Mouse (Mus musculus): ENCODE data around the gene Decr2. TPM values are rescaled to one million over a fixed set of nuclear protein-coding genes. Genes with fewer than 3 reads are reported as not detected.
"Not testable (repeated sequence)": the region's sequence is repeated elsewhere in the genome, so short reads cannot be mapped to it uniquely, and the experiment has no call there.

Gene Decr2
- total RNA-seq, 1 experiment = 12.6 TPM

DNA sequence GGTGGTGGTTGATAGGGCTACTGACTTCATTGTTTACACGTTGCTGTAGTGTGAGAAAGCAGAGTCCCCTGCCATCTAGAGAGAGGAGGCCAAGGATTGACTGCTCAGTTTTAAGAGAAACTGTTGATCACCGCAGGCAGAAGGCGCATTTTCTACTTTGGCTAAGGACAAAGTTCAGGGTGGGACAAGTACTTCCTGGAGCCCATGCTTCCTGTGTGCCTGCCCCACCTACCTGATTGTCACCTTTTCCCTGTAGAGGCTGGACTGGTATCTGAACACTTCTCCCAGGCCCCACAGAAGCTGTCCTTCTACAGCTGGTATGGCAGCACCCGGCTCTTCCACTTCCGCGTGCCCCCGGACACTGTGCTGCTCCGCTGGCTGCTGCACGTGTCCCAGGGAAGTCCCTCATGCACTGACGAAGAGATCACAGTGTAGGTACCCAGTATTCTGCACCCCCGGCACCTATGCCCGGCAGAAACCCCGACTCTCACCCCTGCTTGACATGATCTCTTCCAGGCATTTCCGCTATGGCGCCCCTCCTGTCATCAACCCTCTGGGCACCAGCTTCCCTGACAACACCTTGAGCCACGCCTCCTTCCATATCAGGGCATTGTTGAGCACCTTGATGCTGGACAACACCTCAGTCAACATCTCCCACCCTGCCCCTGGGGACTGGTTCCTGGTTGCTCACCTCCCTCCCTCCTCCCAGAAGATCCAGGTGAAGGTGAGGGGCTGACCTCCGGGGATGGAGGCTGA, 26.5 kb upstream of the Decr2 start:
- in situ Hi-C loops (cut with MboI; ENCODE audit: low sequenced_read_pairs in 2 of 2, unreplicated experiment in 2 of 2) = no loop called here
- Histone ChIP-seq H3K4me3 (ENCODE audit: insufficient read depth in 1 of 2, low read depth in 1 of 2, low read length in 2 of 2, poor library complexity in 1 of 2, severe bottlenecking in 1 of 2) (no peak overlapping the region), H3K9ac (ENCODE audit: insufficient read depth, low read depth, low read length, poor library complexity, severe bottlenecking) (peak overlapping the region; percentile 0; the same call in 1 of the 2 replicates), H3K36me3 (ENCODE audit: control insufficient read depth, insufficient read depth, low read length, poor library complexity, severe bottlenecking) (peaks cover 46% of the 10 kb centered on the region), H3K9me3 (ENCODE audit: control insufficient read depth, insufficient read depth, low read depth, low read length) (no peaks in the 10 kb centered on the region), H3K4me1 (ENCODE audit: control insufficient read depth in 2 of 2, insufficient read depth in 2 of 2, low read length in 2 of 2, poor library complexity in 1 of 2) (peaks cover 4 to 26% of the 10 kb centered on the region in 2 experiments), H3K27ac (ENCODE audit: insufficient read depth, low read depth, low read length, poor library complexity, severe bottlenecking) (no peak overlapping the region)
- no peak for DNase-seq (ENCODE audit: low read depth, low spot score)
- TF ChIP-seq ZNF384 (IDR thresholded peaks at IDR 0.05; ENCODE audit: low read depth, low read length) (no peak), MAFK (IDR thresholded peaks at IDR 0.05; ENCODE audit: insufficient read depth, low read depth, low read length) (no peak), ZC3H11A (IDR thresholded peaks at IDR 0.05; ENCODE audit: borderline replicate concordance, low read depth, low read length) (no peak), CHD2 (IDR thresholded peaks at IDR 0.05; ENCODE audit: low read depth, low read length) (no peak), HCFC1 (IDR thresholded peaks at IDR 0.05; ENCODE audit: borderline replicate concordance, insufficient read depth, low read length) (no peak)

DNA sequence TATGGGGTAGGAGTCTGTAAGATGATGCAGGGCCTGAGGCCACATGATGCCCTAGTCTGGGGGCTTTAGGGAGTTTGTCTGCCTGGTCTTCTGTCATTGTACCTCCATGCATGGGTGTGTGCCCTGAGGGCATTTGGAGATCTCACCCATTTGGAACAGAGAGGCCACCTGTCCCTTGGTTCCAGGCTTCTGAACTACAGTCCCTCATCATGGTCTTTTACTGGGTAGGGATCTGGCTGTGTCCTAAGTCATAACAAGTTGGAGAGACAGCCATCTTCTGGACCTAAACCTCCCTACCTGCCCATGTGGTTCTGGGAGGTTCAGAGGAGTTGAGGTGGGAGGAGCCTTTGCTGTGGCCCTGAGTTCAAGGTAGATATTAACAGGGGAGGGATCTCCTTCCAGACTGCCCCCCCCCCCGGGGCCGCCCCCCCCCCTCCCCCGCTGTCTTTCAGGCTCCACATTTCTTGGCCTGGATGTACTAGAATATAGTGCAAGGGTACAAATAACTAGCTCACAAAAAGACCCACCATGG, 25.9 kb upstream of the Decr2 start:
- Histone ChIP-seq H3K9me3 (ENCODE audit: control insufficient read depth, insufficient read depth, low read depth, low read length) (no peaks in the 10 kb centered on the region), H3K36me3 (ENCODE audit: control insufficient read depth, insufficient read depth, low read length, poor library complexity, severe bottlenecking) (peaks cover 39% of the 10 kb centered on the region), H3K4me3 (ENCODE audit: insufficient read depth in 1 of 2, low read depth in 1 of 2, low read length in 2 of 2, poor library complexity in 1 of 2, severe bottlenecking in 1 of 2) (no peak overlapping the region), H3K4me1 (ENCODE audit: control insufficient read depth in 2 of 2, insufficient read depth in 2 of 2, low read length in 2 of 2, poor library complexity in 1 of 2) (peaks cover 4 to 26% of the 10 kb centered on the region in 2 experiments), H3K9ac (ENCODE audit: insufficient read depth, low read depth, low read length, poor library complexity, severe bottlenecking) (peak overlapping the region; percentile 28; the same call in 1 of the 2 replicates), H3K27ac (ENCODE audit: insufficient read depth, low read depth, low read length, poor library complexity, severe bottlenecking) (no peak overlapping the region)
- TF ChIP-seq HCFC1 (IDR thresholded peaks at IDR 0.05; ENCODE audit: borderline replicate concordance, insufficient read depth, low read length) (no peak), CHD2 (IDR thresholded peaks at IDR 0.05; ENCODE audit: low read depth, low read length) (no peak), MAFK (IDR thresholded peaks at IDR 0.05; ENCODE audit: insufficient read depth, low read depth, low read length) (no peak), ZC3H11A (IDR thresholded peaks at IDR 0.05; ENCODE audit: borderline replicate concordance, low read depth, low read length) (no peak), ZNF384 (IDR thresholded peaks at IDR 0.05; ENCODE audit: low read depth, low read length) (no peak)
- in situ Hi-C loops (cut with MboI; ENCODE audit: low sequenced_read_pairs in 2 of 2, unreplicated experiment in 2 of 2) = no loop called here
- no peak for DNase-seq (ENCODE audit: low read depth, low spot score)

DNA sequence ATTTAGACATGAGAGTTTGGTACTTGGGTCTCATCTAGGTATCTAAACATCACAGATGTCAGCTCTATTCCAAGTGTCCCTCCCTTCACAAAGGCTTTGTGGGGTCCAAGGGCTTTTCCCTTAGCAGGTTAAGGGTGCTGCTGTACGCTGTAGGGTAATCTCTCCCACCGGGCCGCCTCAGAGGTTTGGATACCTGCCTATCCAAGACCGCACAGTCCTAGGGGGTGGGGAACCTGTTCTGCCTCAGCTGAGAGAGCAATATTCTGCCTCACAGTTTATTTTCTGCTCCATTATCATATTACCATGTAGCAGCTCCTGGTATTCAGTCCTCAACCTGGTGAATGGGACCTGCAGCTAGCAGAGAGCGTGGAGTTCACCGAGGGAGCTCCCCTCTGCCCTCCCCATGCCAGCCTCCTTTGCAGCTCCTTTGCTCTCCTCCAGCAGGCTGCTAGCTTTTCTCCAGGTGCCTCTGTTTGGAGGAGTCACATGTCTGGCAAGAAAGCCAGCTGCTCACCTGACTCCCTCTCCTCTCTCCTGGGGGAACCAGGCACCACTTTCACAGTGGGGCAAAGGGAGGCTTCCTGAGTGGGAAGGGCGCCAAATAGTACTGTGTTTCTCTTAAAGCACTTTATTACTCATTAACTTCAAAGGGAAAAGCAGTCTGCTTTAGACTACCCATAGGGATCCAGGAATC, 25.2 kb upstream of the Decr2 start:
- in situ Hi-C loops (cut with MboI; ENCODE audit: low sequenced_read_pairs in 2 of 2, unreplicated experiment in 2 of 2) = no loop called here
- Histone ChIP-seq H3K9me3 (ENCODE audit: control insufficient read depth, insufficient read depth, low read depth, low read length) (no peaks in the 10 kb centered on the region), H3K36me3 (ENCODE audit: control insufficient read depth, insufficient read depth, low read length, poor library complexity, severe bottlenecking) (peaks cover 32% of the 10 kb centered on the region), H3K4me3 (ENCODE audit: insufficient read depth in 1 of 2, low read depth in 1 of 2, low read length in 2 of 2, poor library complexity in 1 of 2, severe bottlenecking in 1 of 2) (peak overlapping the region in 1 of 2 experiments; percentile 26; a peak in 2 of 4 replicates), H3K9ac (ENCODE audit: insufficient read depth, low read depth, low read length, poor library complexity, severe bottlenecking) (peak overlapping the region; percentile 28; the same call in 1 of the 2 replicates), H3K27ac (ENCODE audit: insufficient read depth, low read depth, low read length, poor library complexity, severe bottlenecking) (no peak overlapping the region), H3K4me1 (ENCODE audit: control insufficient read depth in 2 of 2, insufficient read depth in 2 of 2, low read length in 2 of 2, poor library complexity in 1 of 2) (peaks cover 6 to 25% of the 10 kb centered on the region in 2 experiments)
- no peak for DNase-seq (ENCODE audit: low read depth, low spot score)
- TF ChIP-seq ZC3H11A (IDR thresholded peaks at IDR 0.05; ENCODE audit: borderline replicate concordance, low read depth, low read length) (no peak), HCFC1 (IDR thresholded peaks at IDR 0.05; ENCODE audit: borderline replicate concordance, insufficient read depth, low read length) (no peak), MAFK (IDR thresholded peaks at IDR 0.05; ENCODE audit: insufficient read depth, low read depth, low read length) (no peak), CHD2 (IDR thresholded peaks at IDR 0.05; ENCODE audit: low read depth, low read length) (no peak), ZNF384 (IDR thresholded peaks at IDR 0.05; ENCODE audit: low read depth, low read length) (no peak)

DNA sequence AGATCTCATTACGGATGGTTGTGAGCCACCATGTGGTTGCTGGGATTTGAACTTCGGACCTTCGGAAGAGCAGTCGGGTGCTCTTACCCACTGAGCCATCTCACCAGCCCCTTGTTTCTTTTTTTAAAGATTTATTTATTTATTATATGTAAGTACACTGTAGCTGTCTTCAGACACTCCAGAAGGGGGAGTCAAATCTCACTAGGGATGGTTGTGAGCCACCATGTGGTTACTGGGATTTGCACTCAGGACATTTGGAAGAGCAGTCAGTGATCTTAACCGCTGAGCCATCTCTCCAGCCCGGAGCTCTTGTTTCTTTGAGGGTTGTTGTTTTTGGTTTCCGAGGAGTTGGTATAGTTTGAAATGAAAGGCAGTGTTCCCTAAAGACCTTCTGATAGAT, 24.3 kb upstream of the Decr2 start:
- in situ Hi-C loops (cut with MboI; ENCODE audit: low sequenced_read_pairs in 2 of 2, unreplicated experiment in 2 of 2); H3K27ac ChIP-seq (ENCODE audit: insufficient read depth, low read depth, low read length, poor library complexity, severe bottlenecking); H3K9me3 ChIP-seq (ENCODE audit: control insufficient read depth, insufficient read depth, low read depth, low read length); DNase-seq (ENCODE audit: low read depth, low spot score): not testable (repeated sequence)
- peak overlapping the region; percentile 13; the same call in 1 of the 2 replicates for H3K9ac ChIP-seq (ENCODE audit: insufficient read depth, low read depth, low read length, poor library complexity, severe bottlenecking)
- H3K4me3 ChIP-seq (ENCODE audit: insufficient read depth in 1 of 2, low read depth in 1 of 2, low read length in 2 of 2, poor library complexity in 1 of 2, severe bottlenecking in 1 of 2) = peak overlapping the region in 1 of 2 experiments; percentile 81; a peak in 2 of 4 replicates
- H3K4me1 ChIP-seq (ENCODE audit: control insufficient read depth in 2 of 2, insufficient read depth in 2 of 2, low read length in 2 of 2, poor library complexity in 1 of 2) = peaks cover 7 to 20% of the 10 kb centered on the region in 2 experiments
- peaks cover 25% of the 10 kb centered on the region for H3K36me3 ChIP-seq (ENCODE audit: control insufficient read depth, insufficient read depth, low read length, poor library complexity, severe bottlenecking)

All from ES-E14 (cell line).